Mouse (Mus musculus) mouse trophoblast stem cell (cell line): ENCODE data around the gene Ndc1.
"Not testable (repeated sequence)": the region's sequence is repeated elsewhere in the genome, so short reads cannot be mapped to it uniquely, and the experiment has no call there.

Experiments used
- in situ Hi-C, 2 experiments: fragments of 300-500 bp; cut with MseI, MboI; formaldehyde crosslinking; loops; 2 replicates in 1 of 2; 3 replicates in 1 of 2; pipeline ENCODE4 v1.15.1; 2025

Ndc1 gene

DNA sequence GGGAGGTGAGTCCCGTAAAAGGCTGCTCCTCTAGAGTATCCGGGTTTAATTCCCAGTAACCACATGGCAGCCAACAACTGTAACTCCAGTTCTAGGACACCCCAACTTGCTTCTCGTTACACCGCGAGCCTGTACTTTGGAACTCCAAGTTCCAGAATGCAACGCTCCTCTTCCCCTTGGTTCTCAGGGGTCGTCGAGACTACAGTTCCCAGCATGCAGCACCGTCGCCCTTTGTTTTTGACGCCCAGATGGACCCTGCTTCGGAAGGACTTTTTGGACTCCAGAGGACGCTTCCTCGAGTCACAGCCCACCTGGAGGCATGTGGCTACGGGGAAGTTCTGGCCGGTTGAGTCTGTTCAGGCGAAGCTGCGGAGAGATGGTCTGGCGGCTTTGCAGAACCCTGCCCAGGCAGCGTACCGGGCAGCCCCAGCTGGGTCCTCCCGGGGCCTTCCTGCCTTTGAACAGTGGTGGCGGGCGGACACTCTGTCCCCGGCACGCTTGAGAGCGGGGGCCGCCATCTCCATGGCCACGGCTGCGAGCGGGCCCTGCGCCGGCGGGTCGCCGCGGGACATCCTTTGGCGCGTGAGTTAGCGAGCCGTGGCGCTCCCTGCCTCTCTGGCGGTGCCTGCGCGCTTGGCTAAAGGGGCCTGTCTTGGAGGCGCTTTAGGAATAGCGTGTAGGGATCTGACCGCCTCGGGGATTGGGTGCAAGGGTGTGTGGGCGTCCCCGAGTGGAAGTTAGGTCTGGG lies at the start of gene Ndc1:
Ndc1 (plus strand) TSS at position 218 of the 748 bp plus-strand sequence.
- in situ Hi-C loops, result no loop called here

DNA sequence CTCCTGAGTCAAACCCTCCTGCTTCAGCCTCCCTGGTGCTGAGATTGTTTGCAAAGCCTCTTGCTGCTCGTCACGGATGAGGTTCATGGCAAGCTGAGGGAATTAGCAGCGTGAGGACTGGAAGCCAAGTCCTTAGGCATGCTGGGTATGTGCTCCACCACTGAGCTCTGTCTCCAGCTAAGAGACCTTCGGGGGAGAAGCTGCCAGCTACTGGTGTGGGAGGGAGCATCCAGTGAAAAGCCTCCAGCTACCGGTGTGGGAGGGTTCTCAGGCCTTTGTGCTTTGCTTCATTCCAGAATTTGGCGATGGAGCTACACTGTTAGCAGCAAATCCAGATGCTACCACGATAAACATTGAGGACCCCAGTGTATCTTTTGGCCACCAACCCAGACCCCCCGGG lies 48.9 kb upstream of the Ndc1 start:
- in situ Hi-C loops, result no loop called here

DNA sequence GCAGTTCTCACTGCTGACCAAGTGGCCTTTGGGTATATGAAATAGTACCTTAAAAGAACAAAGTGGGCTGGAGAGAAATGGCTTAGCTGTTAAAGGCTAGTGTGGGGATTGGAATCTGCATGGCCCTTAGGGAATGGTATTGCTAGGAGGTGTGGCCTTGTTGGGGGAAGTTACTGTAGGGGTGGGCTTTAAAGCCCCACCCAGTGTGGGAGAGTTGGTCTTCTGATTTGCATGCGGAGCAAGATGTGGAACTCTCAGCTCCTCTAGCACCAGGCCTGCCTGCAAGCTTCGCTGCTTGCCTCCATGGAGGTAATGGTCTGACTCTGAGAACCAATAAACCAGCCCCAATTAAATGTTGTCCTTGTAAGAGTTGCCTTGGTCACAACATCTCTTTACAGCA lies 46.5 kb upstream of the Ndc1 start:
- in situ Hi-C loops, result no loop called here

DNA sequence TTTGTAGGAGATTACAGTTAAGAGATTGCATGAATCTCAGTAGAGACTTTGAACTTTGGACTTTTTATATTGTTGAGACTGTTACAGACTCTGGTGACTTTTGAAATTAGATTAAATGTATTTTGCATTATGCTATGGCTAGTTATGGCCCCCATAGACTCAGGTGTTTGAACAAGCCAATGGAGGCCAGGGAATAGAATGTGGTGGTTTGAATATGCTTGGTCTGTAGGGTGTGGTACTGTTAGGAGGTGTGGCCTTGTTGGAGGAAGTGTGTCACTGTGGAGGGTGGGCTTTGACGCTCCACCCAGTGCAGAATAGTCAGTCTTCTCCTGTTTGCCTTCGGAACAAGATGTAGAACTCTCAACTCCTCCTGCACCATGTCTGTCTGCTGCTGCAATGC lies 44.5 kb upstream of the Ndc1 start:
- in situ Hi-C loops, result no loop called here

DNA sequence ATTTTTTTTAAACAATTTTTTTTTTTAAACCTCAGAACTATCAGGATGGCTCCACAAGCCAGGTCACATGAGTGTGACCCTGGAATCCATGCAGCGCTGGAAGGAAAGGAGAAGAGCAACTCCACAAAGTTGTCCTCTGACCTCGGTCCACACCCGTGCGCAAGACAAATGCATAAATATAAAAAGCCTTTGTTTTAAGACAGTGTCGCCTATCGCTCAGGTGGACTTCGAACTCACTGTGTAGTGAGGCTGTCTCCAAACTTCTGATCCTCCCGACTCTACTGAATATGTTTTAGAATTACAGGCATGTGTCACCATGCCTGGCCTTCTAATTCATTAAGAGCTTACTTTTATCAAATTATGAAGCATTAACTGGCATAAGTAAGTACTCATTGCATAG lies 39.1 kb upstream of the Ndc1 start:
- in situ Hi-C loops, result no loop called here

DNA sequence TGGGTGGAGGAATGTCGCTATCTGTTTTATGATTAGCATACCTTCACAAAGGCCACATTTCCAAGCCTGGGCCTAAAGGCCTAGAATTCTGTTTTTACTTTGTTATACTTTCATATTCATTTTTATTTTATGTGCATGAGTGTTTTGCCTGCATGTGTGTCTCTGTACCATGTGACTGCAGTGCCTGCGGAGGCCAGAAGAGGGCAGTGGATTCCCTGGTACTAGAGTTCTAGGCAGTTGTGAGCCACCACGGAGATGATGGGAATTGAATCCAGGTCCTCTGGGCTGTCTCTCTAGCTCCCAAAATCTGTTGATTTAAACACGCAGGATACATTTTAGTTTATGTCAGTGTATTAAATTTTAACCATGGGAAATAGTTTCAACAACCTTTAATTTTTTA lies 34.1 kb upstream of the Ndc1 start:
- in situ Hi-C loops, result no loop called here

DNA sequence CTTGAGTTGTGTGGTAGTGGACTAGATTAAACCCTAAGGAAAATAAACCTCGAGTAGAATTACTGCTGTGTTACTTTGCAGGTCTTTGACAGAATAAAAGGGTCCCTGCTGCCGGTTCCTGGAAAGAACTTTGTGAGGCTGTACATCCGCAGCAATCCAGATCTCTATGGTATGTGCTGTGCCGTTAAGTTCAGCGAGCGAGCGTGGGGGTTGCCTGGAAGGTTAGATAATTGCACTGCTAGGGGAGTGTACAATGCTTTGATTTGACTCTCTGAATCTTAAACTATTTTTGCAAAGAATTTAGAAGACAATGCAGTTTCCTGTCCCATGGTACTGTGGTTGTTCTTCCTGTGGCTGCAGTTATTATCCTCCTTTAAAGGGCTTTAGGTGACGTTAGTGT lies 31.2 kb upstream of the Ndc1 start:
- in situ Hi-C loops, result no loop called here

DNA sequence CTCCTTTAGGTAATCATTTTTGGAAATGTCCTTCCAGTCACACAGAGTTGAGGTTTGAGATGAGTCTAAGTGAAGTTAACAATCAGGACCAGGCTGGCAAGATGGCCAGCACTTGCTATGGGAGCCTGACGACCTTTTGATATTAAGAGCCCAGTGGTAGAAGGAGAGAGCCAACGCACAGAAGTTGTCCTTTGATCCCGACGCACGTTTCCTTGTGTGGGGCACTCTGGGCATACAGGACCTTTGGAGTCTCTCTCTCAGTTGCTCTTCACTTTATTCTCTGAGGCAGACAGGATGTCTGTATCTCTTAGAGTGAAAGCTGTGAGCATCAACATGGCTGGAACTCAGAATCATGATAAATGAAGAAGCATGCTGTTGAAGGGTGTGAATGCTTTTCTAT lies 30.1 kb upstream of the Ndc1 start:
- in situ Hi-C loops, result no loop called here

DNA sequence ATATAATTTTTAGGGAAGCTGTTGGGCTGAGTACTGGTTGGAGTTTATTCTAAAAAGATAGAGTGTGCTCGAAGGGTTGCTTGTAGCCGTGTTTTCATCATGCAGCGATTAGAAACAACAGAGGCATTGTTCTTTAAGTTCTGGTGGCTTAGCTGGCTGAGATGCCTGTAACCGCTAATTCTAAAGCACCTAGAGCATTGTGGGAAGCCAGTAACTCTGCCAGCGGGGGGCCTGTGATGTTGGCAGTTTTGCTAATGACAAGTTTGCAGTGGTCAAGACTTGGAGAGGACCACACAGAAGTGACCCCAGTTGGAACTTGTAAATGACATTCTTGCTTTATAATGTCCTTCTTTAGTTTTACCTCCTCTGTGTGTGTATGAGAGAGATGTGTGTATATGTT lies 26.2 kb upstream of the Ndc1 start:
- in situ Hi-C loops, result loop anchor here in 1 of 2 experiments (10.0 kb wide), 1 partner anchor 97 kb away; no protein-coding TSS in a partner anchor

DNA sequence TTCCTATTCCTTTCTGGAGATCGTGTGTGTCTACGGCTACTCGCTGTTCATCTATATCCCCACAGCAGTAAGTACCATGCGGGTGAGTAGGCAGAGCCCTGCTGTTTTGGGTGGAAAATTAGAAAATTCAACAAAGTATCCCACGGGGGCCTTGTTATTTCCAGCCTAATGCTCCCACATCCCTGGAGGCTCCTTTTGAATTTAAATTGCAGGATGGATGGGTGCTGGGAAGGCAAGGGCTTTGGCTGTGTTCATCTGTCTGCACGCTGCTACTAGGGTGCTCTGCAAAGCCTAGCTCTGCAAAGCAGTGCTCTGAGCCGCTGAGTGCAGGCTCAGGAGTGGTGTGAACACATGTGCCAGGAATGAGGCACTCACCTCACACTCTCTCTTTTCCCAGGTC lies 23.0 kb upstream of the Ndc1 start:
- in situ Hi-C loops, result loop anchor here in 1 of 2 experiments (10.0 kb wide), 1 partner anchor 100 kb away; no protein-coding TSS in a partner anchor

DNA sequence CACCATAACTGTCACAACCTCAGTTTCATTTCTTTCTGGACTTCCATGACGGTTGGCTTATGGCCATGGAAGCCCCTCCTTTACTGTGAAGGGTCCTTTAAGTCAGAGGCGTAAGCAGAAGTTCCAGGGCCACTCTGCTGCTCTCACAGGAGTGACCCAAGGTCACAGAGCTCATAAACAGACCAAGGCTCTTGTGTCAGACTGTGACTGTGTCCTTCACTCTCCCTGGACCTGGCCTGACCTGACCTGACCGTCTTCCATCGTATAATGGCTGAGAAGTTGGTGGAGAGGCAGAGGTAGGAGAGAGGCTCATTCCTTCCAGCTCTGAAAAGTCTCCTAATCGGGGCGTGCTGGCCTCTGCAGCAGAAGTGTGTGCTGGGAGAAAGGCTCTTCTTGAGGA lies 20.4 kb upstream of the Ndc1 start:
- in situ Hi-C loops, result loop anchor here in 1 of 2 experiments (10.0 kb wide), 1 partner anchor 102 kb away; no protein-coding TSS in a partner anchor

DNA sequence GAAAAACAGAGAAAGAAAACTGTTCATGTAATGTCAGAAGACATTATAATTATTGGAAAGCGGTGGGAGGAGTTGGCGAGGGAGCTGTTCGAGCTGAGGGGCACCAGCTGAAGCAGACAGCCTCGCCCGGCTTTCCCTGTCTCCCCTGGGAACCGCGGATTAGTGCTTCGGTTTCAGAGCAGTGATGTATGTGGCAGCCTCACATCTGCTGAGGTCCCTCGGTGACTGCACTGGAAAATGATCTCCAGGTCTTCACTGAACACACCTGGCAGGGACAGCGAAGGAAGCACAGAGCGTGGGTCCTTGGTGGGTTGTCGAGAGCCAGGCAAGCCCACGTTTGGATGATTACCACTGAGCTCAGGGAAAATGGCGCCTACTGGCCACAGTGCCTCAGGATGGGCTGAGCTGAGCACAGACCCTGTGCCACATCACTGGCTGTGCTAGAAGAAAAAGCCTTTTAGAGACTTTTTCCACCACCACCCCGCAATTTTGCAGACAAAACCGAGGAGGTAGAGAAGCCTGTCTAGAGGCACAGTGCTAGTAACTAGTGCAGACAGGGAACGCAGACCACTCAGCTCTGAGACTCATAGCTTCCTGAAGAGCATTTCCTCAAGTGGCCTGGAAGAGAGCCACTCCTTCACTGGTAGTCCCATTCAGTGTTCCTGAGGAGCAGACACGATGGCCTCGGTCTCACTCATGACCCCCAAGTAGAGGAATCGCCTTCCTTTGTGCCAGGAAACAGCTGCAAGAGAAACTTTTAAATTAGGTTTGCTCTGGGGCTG lies 18.9 kb upstream of the Ndc1 start:
- in situ Hi-C loops, result loop anchor here in 1 of 2 experiments (10.0 kb wide), 1 partner anchor 104 kb away; no protein-coding TSS in a partner anchor

DNA sequence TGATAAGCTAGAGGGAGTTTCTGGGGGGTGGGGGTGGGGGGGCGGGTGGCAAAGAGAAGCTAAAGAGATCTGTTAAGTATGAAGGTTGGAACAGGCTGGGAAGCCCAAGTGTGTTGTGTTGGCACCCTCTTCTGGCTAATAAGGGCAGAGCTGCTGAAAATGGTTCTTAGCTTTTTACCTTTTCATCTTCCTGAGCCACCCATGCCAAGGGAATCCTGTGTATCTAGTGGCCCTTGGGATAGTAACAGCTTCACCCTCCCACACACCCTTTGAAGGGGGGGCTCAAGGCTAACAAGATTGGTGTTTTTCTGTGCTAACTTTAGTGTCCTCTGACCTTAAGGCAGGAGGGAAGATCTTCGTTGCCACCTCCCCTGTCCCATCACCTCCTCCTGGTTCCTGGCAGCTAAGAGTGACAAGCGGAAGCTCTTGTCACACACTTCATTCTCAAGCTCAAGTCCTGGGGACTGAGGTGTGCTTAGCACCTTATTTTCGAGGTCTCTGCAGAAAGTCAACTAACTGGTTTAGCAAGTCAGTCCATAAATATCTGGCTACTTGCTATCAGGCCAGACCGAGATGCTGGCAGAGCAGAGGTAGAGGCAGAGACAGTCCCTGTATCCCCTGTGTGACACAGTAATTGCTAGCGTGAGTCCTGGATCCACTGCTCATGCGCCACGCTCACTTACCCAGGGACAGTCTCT lies 18.1 kb upstream of the Ndc1 start:
- in situ Hi-C loops, result loop anchor here in 1 of 2 experiments (10.0 kb wide), 1 partner anchor 105 kb away; no protein-coding TSS in a partner anchor

DNA sequence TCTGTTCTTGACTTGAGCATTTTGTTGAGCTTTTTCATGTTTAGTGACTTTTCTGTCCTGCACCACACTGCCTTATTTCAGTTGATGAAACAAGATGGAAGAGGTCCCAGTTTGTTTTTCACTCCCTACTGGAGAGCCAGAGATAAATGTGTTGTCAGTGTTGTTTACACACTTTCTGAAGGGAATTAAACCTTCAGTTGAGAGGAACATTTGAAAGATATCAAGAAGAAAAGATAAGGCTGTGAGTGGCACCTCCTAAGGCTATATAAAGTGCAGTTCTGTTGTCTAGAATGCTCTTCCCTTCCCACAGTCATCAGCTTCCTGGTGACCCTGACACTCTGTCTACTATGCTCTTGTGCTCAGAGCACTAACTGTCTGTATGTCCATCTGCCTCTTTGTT lies 16.2 kb upstream of the Ndc1 start:
- in situ Hi-C loops, result no loop called here

DNA sequence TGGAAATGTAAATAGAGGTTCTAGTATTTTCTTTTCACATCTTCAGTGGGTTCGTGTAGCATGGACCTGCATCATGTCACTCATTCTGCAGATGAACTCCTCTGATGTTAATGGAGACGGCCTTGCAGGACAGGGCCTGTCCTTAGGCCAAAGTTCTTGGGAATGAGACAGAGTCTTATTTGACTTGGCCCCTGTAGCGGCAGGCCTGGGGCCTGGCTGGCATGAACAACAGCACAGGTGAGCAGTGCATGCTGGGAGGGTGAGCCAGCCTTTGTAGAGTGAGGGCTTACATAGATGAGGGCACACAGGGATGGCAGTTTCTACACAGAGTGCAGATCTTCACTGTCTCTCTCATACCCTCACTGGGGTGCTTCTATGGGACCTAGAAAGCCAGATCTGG lies 14.0 kb upstream of the Ndc1 start:
- in situ Hi-C loops, result no loop called here

DNA sequence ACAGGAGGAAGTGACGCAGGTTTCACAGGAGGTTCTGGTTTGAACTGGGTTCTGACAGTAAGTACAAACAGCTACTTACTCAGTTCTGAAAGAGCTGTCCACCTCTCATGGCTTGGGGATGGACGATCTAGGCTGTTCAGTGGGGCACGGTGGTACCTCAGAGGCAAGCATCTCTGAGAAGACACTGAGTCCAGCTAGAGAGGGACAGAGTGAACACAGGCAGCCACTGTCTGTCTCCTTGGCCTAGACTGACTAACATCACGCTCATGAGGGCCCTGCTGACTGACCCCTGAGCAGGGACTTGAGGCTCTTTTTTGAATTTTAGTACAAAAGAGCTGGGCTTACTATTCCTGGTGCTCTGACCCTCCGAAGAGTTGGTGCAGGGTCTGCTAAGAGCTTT lies 13.5 kb upstream of the Ndc1 start:
- in situ Hi-C loops, result no loop called here

DNA sequence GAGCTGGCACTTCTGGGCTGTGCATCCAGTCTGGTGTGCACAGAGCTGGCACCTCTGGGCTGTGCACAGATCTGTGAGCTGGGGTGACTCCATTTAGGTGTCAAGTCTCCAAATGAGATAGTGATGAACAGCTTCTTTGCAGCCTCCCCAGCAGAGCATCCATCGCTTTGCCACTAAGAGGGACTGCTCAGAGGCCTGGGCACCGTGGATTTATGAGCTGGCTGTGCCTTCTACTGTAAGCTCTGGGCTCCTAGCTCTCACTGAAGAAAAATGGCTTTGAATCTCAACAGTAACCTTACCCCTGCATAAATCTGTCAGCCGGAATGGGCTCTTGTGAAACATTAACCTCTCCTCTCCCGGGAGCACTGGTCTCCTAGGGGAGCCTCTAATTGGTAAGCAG lies 13.0 kb upstream of the Ndc1 start:
- in situ Hi-C loops, result no loop called here

DNA sequence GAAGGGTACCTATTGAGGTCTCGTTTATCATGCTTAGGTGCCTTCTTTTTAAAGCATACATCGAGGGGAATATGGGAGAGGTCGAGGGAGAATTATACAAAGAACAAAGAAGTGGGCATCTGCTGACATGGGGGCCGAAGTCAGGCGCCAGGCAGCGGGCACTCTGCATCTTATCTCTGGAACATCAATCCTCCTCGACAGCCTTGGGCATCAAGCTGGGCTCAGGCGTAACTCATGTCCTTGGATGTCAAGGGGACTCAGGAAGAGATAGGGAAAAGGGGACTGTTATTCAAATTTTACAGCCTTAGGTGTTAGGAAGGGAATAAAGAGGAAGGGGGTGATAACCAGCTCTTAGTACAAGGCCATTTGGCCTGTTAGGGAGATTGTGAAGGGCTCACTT lies 10.4 kb upstream of the Ndc1 start:
- in situ Hi-C loops, result not testable (repeated sequence)

DNA sequence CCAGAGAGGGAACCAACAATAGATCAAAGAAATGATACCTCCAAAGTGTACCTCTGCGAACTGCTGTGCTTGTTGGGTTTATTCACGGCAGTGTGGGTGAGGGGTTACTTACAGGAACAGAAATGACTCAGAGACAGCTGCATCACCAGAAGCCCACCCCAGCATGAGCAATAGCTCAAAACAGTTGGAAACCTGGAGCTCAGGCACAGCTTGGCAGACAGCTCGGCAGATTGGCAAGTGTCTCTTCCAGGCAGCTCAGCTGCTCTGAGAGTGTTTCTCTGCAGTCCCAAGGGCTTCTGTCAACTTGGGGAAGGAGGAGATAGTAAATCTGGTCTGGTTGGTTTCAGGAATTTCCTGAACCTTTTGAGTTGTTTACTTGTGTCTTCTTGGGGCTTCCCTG lies 9.1 kb upstream of the Ndc1 start:
- in situ Hi-C loops, result no loop called here

DNA sequence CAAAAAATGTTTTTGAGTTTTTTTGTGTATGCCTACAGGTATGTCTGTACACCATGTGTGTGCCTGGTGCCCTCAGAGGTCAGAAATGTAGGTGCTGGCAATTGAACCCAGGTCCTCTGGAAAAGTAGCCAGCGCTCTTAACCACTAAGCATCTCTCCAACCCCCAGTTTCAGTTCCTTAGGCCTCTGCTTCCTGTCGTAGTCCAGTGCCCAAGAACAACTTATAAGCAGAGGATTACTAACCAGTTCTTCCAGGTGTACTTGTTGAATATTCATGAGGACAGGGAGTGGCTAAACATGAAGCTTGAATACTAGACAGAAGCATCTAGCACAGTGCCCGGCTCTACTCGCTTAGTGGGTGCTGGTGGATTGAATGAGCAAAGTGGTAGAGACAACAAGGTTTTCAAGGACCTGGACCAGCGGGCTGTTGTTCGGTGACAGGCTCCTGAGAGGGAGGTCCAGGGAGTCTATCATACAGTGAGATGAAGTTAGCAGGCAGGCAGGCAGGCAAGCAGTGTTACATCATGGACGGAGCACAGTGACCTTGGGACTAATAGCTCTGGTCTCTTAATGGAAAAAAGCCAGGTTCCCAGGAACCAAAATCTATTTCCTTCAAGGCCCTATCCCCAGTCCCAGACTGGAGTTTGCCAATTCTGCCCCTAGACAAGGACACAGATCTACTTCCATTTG lies 7.0 kb upstream of the Ndc1 start:
- in situ Hi-C loops, result no loop called here

DNA sequence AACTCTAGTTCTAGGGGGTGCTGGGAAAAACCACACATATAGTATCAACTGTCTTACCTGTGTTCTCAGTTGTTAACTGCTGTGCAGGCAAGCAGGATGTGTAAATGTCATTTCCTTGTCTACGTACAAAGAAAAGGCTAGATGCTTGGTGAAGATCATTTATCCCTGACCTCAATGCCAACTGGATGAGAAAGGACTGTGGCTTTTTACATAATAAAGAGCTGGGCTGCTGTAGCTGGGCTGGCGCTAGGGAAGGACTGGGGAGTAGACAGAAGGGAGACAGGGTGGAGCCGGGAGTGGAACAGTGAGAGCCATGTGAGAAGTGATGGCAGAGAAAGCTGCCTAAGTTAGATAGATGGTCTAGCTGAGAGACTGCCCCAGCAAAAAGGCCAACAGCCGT lies 4.8 kb upstream of the Ndc1 start:
- in situ Hi-C loops, result no loop called here

DNA sequence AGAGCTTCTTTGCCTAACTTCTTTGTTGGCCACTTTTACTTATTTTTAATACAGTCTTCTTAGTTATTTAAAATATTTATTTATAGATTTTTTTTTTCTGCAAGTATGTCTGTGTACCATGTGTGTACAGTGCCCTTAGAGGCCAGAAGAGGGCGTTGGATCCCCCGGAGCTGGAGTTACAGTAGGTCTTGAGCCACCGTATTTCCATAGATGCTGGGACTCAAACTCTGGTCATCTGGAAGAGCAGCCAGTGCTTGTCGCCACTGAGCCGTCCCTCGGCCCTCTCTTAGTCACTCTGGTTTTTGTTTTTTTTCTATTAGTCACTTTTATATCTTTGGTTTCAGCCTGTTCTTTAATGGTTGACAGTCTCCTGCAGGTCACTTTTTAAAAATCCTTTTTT lies 4.0 kb upstream of the Ndc1 start:
- in situ Hi-C loops, result no loop called here
